Mouse (Mus musculus) kidney, embryonic 15.5 days (tissue): ENCODE data around the gene Slc7a8. TPM values are rescaled to one million over a fixed set of nuclear protein-coding genes. Genes with fewer than 3 reads are reported as not detected.

Source experiments
- ATAC-seq: fragments of 200-750 bp; cut with Nextera tagmentation; replicated peaks from 2 replicates; pipeline ENCODE4 v1.8.0; 2017; ENCODE audit warnings: moderate TSS enrichment; ENCODE audit not compliant: low FRiP score
- H3K27ac ChIP-seq: fragments of 300-500 bp; sonication (generic); 2 replicates; pipeline ENCODE4 v1.5.1; 2015; ENCODE audit warnings: mild to moderate bottlenecking, inconsistent platforms
- H3K27me3 ChIP-seq: fragments of 300-500 bp; sonication (generic); 2 replicates; pipeline ENCODE4 v1.6.1; 2015; ENCODE audit warnings: inconsistent platforms
- H3K36me3 ChIP-seq: fragments of 300-500 bp; sonication (generic); 2 replicates; pipeline ENCODE4 v1.6.1; 2015; ENCODE audit warnings: inconsistent platforms
- H3K4me1 ChIP-seq: fragments of 300-500 bp; sonication (generic); 2 replicates; pipeline ENCODE4 v1.6.1; 2015; ENCODE audit warnings: inconsistent platforms
- H3K4me2 ChIP-seq: fragments of 300-500 bp; sonication (generic); 2 replicates; pipeline ENCODE4 v1.6.1; 2015; ENCODE audit warnings: moderate library complexity, mild to moderate bottlenecking, inconsistent platforms
- H3K4me3 ChIP-seq: fragments of 300-500 bp; sonication (generic); replicated peaks from 2 replicates; pipeline ENCODE4 v1.5.1; 2015; ENCODE audit warnings: mild to moderate bottlenecking, inconsistent platforms
- H3K9ac ChIP-seq: fragments of 300-500 bp; sonication (generic); 2 replicates; pipeline ENCODE4 v1.6.1; 2015; ENCODE audit warnings: mild to moderate bottlenecking, inconsistent platforms
- H3K9me3 ChIP-seq: fragments of 300-500 bp; sonication (generic); replicated peaks from 2 replicates; pipeline ENCODE4 v1.6.1; 2016; ENCODE audit warnings: inconsistent platforms
- WGBS: fragments of 180-500 bp; shearing (Covaris S2); methylation state at CpG from one replicate; pipeline ENCODE4 v1.1.7; 2015; ENCODE audit warnings: mixed read lengths; 5-methylcytosine and 5-hydroxymethylcytosine counted together
- polyA plus RNA-seq: library from polyadenylated mRNA; unstranded; fragments of >200 nt; fragmentation: Nextera tagmentation; extraction: Ambion mirVana; gene quantifications from 2 replicates; pipeline ENCODE4 v1.2.1, GENCODE M21; 2015

Gene Slc7a8
- polyA plus RNA-seq, 1 experiment from 2014 or later, result 14.2 TPM

DNA sequence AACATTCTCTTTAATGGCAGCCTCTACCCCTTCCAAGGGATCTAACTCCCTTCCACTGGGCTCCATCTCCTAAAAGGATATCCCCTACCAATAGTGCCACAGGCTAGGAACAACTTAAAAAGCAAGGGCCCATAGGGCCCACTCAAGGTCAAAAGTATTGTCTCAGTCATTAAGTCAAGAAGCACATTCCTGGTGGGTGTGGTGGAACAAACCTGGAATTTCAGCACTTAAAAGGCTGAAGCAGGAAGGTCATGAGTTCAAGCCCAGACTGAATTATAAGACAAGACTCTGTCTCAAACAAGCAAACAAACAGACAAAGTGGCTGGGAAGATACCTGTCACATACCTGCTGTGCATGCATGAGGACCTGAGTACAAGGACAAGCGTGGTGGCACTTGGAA is 14.2 kb upstream of the Slc7a8 start:
- Histone ChIP-seq H3K9me3 (no peaks in the 10 kb centered on the region), H3K27me3 (no peaks in the 10 kb centered on the region), H3K36me3 (no peaks in the 10 kb centered on the region), H3K4me1 (no peaks in the 10 kb centered on the region), H3K4me3 (no peak overlapping the region), H3K27ac (no peak overlapping the region), H3K4me2 (no peak overlapping the region), H3K9ac (no peak overlapping the region)
- ATAC-seq, result no peak
- 76% methylated on average over 1 of the region's 1 CpGs for WGBS

DNA sequence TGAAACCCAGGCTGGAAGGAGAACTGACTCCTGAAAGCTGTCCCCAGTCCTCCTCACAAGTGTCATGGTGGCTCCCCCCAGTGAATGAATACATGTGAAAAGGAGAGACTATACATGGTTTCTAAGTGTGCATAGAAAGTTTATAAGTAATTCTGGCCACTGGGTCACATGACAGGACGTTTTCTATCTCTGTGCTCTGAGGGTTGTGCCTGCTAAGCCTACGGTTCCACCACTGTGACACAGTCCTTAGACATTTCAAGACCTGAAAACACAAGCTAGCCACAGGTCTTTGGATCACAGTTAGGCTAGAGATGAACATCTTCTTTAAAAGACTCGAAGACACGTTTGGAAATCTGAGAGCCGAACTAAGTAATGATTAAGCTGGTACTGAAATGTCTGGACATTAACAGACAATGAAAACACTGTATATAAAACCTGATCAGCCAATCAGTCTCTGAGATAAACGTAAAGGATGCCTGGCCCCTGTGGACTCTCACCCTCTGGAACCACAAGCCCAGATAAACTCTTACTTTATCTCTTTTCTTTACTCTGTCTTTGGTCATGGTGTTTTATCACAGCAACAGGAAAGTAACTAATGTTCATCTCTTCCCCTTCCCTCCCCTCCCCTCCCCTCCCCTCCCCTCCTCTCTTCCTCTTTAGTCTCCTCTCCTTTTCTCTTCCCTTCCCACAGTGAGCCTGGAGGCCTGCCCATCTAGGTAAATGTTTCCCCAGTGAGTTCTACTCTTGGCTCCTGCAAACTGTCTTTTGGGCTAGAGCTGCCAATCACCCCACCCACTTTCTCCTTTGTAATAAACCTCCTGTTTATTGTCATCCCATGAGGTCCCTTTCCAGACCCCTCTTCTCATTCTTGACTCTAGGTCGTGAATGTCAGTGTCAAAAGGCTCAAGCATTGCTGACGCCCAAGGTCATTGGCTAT is 12.4 kb upstream of the Slc7a8 start:
- no peak for ATAC-seq
- Histone ChIP-seq H3K4me3 (no peak overlapping the region), H3K36me3 (no peaks in the 10 kb centered on the region), H3K27ac (no peak overlapping the region), H3K4me1 (no peaks in the 10 kb centered on the region), H3K27me3 (no peaks in the 10 kb centered on the region), H3K9ac (no peak overlapping the region), H3K9me3 (no peaks in the 10 kb centered on the region), H3K4me2 (no peak overlapping the region)
- WGBS, result 70% methylated on average over 8 of the region's 8 CpGs

DNA sequence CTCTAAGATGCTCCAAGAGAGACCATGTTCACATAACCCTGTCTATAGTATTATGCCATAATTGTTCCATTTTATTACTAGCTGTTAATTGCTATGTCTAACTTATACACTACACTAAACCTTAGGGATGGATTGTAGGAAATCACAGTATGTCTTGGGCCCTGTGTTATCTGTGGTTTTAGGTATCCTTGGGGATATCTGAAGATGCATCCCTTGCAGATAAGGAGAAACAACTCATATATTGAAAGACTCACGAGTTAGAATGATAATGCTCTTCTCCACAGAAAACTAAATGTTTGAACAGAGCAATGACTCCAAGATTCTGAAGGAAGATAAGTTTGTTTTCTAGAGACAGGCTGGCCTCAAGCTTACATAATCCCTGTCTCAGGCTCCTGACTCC is 11.6 kb upstream of the Slc7a8 start:
- Histone ChIP-seq H3K9me3 (no peaks in the 10 kb centered on the region), H3K4me2 (no peak overlapping the region), H3K4me1 (no peaks in the 10 kb centered on the region), H3K36me3 (no peaks in the 10 kb centered on the region), H3K4me3 (no peak overlapping the region), H3K27ac (no peak overlapping the region), H3K27me3 (no peaks in the 10 kb centered on the region), H3K9ac (no peak overlapping the region)
- no peak for ATAC-seq
- WGBS, result 54% methylated on average over 1 of the region's 1 CpGs

DNA sequence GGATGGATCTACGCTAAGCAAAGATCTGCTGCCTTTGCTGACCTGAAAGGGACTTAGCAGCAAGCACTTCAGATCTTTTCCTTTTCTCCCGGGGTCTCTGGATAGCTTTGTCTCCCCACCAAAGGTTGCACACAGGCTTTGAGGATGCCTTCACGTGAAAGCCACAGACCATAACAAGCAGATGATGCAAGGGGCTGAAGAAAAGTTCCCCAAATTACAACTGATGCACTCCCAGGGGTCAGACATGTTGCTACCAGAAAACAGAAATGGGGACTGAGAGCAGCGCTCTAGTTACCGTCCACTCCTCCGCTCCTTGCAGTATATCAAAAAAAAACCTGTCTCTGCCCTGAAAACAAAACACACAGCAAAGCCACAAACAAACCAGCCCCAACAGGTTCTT is 10.4 kb upstream of the Slc7a8 start:
- Histone ChIP-seq H3K27me3 (no peaks in the 10 kb centered on the region), H3K4me1 (no peaks in the 10 kb centered on the region), H3K27ac (no peak overlapping the region), H3K9me3 (no peaks in the 10 kb centered on the region), H3K9ac (no peak overlapping the region), H3K36me3 (no peaks in the 10 kb centered on the region), H3K4me3 (no peak overlapping the region), H3K4me2 (no peak overlapping the region)
- WGBS, result 69% methylated on average over 6 of the region's 6 CpGs
- ATAC-seq, result no peak

DNA sequence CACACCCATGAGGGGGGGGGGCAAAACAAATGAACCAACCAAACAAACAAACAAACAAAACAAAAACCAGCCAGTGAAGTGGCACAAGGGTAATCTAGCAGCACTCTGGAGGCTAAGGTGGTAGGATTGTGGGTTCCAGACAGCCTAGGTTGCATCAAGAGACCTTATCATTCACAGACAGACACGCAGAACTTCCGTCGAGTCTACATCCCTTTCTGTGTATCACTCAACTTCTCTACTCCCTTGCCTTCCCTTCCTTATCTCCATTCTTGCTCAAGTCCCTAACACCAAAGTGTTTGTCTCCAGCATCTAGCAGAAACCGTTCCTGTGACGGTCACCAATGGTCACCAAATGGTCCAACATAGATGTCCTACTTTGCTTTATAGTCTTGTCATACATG is 6.5 kb upstream of the Slc7a8 start:
- no peaks in the 10 kb centered on the region for H3K9me3 ChIP-seq
- WGBS, result 96% methylated on average over 5 of the region's 5 CpGs
- H3K27me3 ChIP-seq, result peaks cover 3% of the 10 kb centered on the region; the same call in 1 of the 2 replicates
- no peak overlapping the region for H3K9ac ChIP-seq
- no peaks in the 10 kb centered on the region for H3K36me3 ChIP-seq
- no peak for ATAC-seq
- H3K27ac ChIP-seq, result no peak overlapping the region
- no peak overlapping the region for H3K4me3 ChIP-seq
- no peak overlapping the region for H3K4me2 ChIP-seq
- H3K4me1 ChIP-seq, result peaks cover 6% of the 10 kb centered on the region; the same call in 1 of the 2 replicates

DNA sequence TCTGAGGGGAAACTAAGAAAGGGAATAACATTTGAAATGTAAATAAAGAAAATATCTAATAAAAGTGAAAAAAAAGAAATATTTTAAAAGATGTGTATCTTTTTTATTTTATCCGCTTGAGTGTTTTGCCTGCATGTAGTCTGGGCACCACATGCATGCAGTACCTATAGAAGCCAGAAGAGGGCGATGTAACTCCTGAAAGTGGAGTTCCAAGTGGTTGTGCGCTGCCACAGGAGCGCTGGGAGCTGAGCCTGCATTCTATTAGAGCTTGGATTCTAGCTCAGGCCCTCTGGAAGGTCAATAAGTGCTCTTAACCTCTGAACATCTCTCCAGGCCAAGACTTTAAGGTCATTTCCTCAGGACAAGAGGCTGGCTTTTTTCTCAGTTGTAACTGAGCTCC is 5.5 kb upstream of the Slc7a8 start:
- H3K4me3 ChIP-seq, result no peak overlapping the region
- no peak for ATAC-seq
- H3K9ac ChIP-seq, result no peak overlapping the region
- H3K27me3 ChIP-seq, result peaks cover 7% of the 10 kb centered on the region
- peaks cover 6% of the 10 kb centered on the region; the same call in 1 of the 2 replicates for H3K4me1 ChIP-seq
- WGBS, result 57% methylated on average over 4 of the region's 4 CpGs
- no peaks in the 10 kb centered on the region for H3K36me3 ChIP-seq
- no peak overlapping the region for H3K27ac ChIP-seq
- H3K9me3 ChIP-seq, result no peaks in the 10 kb centered on the region
- no peak overlapping the region for H3K4me2 ChIP-seq

DNA sequence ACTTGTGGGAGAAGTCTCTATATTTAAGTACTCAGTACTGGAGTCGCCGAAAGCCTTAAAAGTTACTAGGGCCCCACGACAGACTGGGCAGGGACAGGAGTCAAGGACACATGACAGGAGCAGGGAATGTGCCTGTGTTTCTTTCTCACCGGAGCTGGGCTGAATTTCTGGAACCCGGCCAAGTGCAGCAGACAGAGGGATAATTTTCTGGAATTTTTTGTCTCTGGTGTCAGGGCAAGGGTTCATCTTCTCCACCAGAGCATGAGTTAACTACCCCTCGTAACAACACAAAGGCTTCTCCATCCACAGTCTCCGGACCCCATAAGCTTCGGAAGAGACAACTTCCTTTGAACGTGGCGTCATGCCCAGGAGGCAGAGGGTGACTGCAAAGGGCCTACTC is 4.7 kb upstream of the Slc7a8 start:
- Histone ChIP-seq H3K4me3 (no peak overlapping the region), H3K36me3 (no peaks in the 10 kb centered on the region), H3K9ac (no peak overlapping the region), H3K4me2 (no peak overlapping the region), H3K27ac (no peak overlapping the region), H3K27me3 (peaks cover 7% of the 10 kb centered on the region), H3K4me1 (peaks cover 12% of the 10 kb centered on the region), H3K9me3 (no peaks in the 10 kb centered on the region)
- WGBS, result 52% methylated on average over 10 of the region's 10 CpGs
- ATAC-seq, result no peak

DNA sequence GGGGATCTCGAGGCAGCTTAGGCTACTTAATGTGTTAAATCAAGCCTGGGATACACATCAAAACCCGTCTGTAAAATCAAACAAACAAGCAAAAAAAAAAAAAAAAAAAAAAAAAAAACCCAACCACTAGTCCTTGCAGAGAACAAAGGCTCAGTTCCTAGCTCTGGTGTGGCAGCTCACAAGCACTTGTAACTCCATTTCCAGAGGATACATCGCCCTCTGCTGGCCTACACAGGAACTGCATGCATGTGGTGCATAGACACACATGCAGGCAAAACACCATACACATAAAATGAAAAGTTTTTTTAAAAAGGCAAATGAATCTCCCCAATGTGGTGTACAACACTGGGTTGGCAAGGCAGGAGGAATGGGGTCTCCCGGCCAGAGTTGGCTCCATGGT is 4.2 kb upstream of the Slc7a8 start:
- Histone ChIP-seq H3K4me2 (no peak overlapping the region), H3K27ac (no peak overlapping the region), H3K4me3 (no peak overlapping the region), H3K27me3 (peaks cover 9% of the 10 kb centered on the region), H3K9ac (no peak overlapping the region), H3K4me1 (peaks cover 14% of the 10 kb centered on the region), H3K9me3 (no peaks in the 10 kb centered on the region), H3K36me3 (no peaks in the 10 kb centered on the region)
- WGBS, result 63% methylated on average over 4 of the region's 4 CpGs
- no peak for ATAC-seq

DNA sequence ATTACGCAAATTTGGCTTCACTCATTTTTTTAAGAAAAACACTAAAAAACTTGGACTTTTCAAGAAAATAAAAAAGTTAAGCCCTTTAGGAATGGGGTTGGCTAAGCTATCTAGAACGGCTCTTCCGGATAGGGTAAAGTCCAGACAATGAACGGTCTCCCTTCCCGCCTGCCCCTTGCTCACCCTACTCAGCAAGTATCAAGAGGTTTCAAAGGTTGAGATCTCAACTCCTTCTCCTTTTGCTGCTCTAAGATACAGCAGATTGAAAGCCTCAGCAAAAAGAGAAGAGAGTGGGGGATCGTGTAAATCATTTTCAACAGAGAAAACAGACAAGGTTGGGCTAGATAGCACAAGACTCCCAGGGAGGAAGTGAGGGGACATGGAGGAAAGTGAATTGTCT is 1.2 kb upstream of the Slc7a8 start:
- 85% methylated on average over 6 of the region's 6 CpGs for WGBS
- Histone ChIP-seq H3K36me3 (no peaks in the 10 kb centered on the region), H3K4me1 (peaks cover 18% of the 10 kb centered on the region), H3K27me3 (peaks cover 28% of the 10 kb centered on the region), H3K9ac (no peak overlapping the region), H3K27ac (no peak overlapping the region), H3K4me2 (no peak overlapping the region), H3K9me3 (no peaks in the 10 kb centered on the region), H3K4me3 (no peak overlapping the region)
- ATAC-seq, result no peak

DNA sequence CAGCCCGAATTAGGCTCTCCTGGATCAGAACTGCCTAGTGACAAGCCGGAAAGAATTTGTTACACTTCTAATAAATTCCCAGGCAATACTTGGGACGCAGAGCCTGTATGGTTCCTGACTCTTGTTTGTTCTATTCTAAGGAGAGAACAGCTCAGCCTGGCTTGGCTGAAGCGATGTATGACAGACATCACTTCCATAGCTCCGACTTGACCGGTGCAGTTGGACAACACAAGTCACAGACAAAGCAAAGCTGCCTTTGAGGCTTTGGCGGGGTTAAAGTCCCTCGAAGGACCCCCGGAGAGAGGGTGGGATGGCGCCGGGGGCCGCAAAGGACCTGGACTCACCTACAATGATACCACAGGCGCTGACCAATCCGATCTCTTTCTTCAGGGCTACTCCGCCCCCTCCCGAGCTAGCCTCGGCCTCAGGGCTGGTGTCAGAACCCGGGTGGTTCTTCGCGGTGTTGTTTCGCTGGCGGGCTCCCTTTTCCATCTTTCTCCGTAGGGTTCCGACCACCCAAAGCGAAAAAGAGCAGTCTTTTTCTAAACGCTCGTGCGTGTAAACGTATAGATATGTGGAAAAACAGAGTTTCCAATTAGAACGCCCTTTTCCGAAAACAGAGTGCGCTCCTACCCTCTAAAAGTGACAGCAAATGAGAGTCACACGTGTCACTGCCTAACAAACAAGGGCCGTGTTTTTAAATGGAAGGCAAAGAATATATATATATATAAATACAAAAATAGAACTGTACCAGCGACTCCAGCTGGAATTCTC is 723 bp downstream of the Slc7a8 start:
- H3K9ac ChIP-seq, result peak overlapping the region; percentile 30
- peaks cover 12% of the 10 kb centered on the region for H3K4me1 ChIP-seq
- no peaks in the 10 kb centered on the region for H3K36me3 ChIP-seq
- peak overlapping the region; percentile 50 for H3K4me3 ChIP-seq
- 3% methylated on average over 35 of the region's 35 CpGs for WGBS
- no peaks in the 10 kb centered on the region for H3K9me3 ChIP-seq
- H3K4me2 ChIP-seq, result peak overlapping the region; percentile 81
- H3K27me3 ChIP-seq, result peaks cover 28% of the 10 kb centered on the region
- ATAC-seq, result peak; percentile 73; the same call in 1 of the 2 replicates
- H3K27ac ChIP-seq, result 0 out of 2 replicates have a peak overlapping the region, but pooled peaks have one; percentile 20

DNA sequence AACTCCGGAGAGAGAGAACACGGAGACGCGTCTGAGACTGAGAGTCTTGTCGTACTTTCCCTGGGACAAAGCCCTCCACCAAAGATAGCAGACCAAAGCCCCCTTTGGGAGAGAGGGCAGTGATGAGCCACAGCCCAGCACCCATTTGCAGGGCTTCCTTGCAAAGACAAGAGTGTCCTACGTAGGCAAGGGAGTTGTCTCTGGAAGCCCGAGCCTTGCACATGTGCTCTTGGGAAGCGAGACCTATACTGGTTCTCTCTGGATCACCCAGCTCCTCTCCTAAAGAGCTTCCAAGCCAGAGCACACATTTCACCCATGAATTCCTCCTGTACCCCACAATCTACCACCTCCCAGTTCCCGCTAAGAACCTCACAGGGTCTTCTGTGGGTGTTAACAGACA is 1.7 kb downstream of the Slc7a8 start:
- Histone ChIP-seq H3K9me3 (no peaks in the 10 kb centered on the region), H3K36me3 (no peaks in the 10 kb centered on the region), H3K4me2 (peak overlapping the region; percentile 81), H3K27ac (no peak overlapping the region), H3K4me1 (peaks cover 12% of the 10 kb centered on the region), H3K9ac (no peak overlapping the region), H3K4me3 (peak overlapping the region; percentile 50), H3K27me3 (peaks cover 28% of the 10 kb centered on the region)
- WGBS, result 82% methylated on average over 9 of the region's 9 CpGs
- ATAC-seq, result no peak

DNA sequence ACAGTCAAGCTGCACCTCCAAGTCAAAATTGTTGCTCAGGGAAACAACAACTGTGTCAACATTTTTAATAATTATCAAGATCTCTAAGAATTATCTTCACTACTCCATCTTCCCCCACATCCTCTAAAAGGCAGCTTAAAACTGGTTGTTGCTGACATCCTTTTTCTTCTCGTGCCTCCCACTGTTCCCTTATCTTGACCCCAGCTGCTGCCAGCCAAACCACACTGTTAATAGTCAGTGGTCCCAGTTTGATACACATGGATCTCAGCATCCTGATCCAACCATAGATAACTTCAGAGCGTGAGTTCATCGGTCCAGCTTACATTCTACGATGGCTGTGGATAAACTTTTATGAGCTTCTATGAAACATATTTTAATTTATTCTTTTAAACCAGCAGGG is 3.9 kb downstream of the Slc7a8 start:
- Histone ChIP-seq H3K27me3 (peaks cover 21% of the 10 kb centered on the region), H3K9me3 (no peaks in the 10 kb centered on the region), H3K36me3 (no peaks in the 10 kb centered on the region), H3K4me3 (no peak overlapping the region), H3K27ac (no peak overlapping the region), H3K4me2 (no peak overlapping the region), H3K9ac (no peak overlapping the region), H3K4me1 (peaks cover 12% of the 10 kb centered on the region)
- 75% methylated on average over 4 of the region's 4 CpGs for WGBS
- no peak for ATAC-seq
